Mouse (Mus musculus) monocyte, adult 5-6 weeks (primary cell): ENCODE data around the gene Bub1b. TPM values are rescaled to one million over a fixed set of nuclear protein-coding genes. Genes with fewer than 3 reads are reported as not detected.

ENCODE experiments used
- ATAC-seq: fragments of 153-309, 156-312 bp; replicated peaks from 2 replicates; pipeline ENCODE4 v1.8.0; 2017; ENCODE audit warnings: mild to moderate bottlenecking; ENCODE audit not compliant: low TSS enrichment, insufficient number of reproducible peaks, severe bottlenecking, poor library complexity, low FRiP score
- total RNA-seq: library from RNA; stranded (forward); fragments of 200-1000, 200-491, 200-594 nt; gene quantifications from 3 replicates; pipeline ENCODE4 v1.2.3, GENCODE M21; 2017

Bub1b gene
- 9.5 to 15.1 TPM (median 11.3 TPM) in 3 replicates for total RNA-seq

DNA sequence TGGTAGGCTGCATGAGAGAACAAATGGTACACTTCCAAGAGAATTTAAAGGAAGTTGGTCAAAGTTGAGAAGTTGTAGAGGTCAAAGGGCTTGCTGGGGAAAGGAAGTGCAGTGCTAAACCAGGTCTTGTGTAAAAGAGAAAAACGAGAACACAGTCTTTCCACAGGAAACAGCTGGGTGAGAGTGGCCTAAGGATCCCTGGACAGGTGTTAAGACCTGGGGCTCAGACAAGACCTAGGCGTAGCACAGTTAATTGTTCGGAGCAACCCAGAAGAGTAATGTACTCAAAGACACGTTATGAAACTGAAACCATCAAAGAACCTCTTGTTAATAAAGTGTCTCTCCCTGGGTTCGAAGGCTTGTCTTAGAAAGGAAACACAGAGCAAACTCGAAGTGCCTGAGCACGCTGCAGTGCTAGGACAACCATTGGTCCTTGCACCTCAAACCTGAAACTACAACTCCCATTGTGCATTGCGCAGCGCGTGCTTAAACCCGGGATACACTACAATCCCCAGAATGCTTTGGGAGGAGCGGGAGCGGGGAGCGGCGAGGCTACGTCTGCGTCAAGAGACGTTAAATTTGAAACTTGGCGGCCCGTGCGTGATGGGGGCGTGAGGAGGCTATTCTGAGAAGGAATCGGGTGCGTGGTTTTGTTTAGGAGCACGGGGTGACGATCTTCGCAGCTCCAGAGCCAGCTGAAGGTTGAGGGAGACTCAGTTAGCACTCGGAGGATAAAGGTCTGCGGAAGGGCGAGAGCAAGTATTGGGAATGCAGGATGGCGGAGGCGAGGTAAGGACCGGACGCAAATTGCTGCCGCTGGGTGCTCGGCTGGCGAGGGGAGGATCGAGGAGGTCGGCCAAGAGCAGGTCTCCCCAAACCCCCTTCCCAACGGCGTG lies at the start of gene Bub1b:
TSS of gene Bub1b (plus strand) at position 539 of the 896 bp plus-strand sequence.
- ATAC-seq: peak; percentile 94

GRCm38 (mm10) chr2:118548421-118549221 lies 49.4 kb upstream of the Bub1b start:
- no peak for ATAC-seq

DNA sequence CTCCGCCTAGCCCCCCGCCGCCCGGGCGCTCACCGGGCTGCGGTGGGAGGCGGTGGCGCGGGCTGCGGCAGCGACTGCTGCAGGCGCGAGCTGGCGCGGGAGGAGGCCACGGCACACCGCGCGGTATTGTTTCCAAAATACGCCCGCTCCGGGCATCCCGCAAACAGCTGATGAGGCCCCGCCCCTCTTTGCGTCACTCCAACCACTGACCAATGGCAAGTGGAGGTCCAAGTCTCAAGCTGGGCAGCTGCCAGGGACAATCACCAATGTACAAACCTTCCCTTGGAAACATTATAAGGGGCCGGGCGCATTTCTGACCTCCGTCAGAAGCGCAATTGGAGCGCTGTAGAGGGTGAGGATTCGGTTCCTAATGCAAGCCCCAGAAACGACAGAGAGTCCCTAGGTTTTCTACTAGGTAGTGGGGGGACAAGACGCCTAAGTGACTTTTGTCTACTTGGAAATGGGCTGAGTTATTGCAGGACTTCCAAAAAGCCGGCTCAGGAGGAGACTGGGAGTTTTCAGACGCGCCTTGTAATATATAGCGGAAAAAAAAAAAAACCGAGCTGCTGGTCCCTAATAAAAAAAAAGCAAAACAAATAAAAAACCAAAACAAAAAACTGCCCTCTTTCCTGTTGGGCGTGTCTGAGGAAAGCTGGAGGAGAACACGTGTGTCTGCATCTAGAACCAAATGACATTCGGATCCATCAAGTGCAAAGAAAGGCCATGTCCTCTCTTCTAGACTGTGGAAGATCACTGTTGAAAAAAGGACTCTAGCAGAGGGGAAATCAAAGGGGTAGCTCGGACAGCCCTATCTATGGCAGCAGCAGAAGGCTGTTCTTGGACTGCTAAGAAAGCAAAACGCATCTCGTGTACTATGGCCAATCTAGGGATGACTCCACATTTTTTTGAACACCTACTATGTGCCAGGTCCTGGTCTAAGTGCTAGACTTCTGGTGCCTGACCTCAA lies 48.2 kb upstream of the Bub1b start, which contains the start of gene Bmf:
TSS of gene Bmf (minus strand) at position 181 of the 967 bp plus-strand sequence.
- ATAC-seq: peak; percentile 82

GRCm38 (mm10) chr2:118551606-118552005 lies 46.4 kb upstream of the Bub1b start:
- no peak for ATAC-seq

DNA sequence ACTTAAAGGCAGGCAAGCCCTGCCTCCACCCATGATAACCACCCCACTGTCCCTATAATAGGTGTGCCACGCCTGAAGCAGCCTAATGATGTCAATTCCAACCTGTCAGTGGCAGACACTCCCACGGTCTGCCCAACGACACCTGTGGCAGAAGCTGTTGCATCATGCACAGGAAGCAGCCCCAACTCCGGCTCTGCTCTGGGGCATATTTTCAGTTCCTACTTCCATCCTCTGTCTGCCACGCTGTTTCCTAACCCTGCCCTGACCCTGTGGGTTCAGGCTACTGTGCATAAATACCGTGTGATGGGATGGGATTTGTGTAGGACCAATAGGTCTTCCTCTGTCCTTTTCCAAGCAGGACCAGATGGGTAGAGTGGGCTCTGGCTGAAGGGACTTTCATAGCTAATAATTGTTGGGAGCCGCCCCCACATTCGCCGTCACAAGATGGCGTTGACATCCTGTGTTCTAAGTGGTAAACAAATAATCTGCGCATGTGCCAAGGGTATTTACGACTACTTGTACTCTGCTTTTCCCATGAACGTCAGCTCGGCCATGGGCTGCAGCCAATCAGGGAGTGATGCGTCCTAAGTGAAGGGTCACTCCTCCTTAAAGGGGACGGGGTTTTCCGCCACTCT lies 43.5 kb upstream of the Bub1b start:
- peak; percentile 79 for ATAC-seq

DNA sequence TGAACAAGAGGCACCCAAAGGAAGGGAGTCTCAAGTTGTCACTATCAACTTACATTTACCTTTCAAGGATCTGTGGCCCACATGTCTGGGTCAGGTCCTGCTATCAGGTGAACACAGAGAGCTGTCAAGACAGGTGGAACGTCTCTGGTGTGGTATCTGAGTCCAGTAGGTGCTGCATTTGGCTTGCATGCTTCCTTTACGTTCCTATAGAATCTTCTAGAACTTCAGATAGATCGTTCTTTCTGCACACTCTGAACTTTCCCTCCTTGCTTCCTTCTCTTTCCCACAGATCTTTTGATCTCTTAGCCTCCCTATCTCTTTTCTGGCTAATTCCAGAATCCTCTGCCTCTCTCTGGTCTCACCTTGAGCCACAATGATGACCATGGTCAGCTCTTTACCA lies 39.6 kb upstream of the Bub1b start:
- no peak for ATAC-seq

- peak; percentile 81 for ATAC-seq
Measured at GRCm38 (mm10) chr2:118562015-118562414, 36.0 kb upstream of the Bub1b start.

DNA sequence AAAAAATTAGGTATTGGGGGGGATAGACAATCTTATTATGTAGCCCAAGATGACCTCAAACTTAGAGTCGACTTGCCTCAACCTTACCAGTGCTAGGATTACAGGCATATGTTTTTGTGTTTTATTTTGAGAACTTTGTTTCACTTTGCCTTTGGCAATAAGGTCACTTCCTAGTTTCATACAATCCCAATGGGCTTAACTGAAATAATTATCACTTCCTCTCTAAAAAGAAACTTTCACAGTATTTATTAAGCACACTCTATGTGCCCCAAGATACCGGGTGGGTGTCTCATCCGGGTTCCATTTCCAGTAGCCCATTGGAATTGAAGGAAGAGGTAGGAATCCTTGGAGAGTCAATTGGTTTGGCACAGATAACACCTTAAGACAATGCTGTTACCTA lies 35.6 kb upstream of the Bub1b start:
- peak; percentile 76 for ATAC-seq

- peak; percentile 75 for ATAC-seq
Measured at GRCm38 (mm10) chr2:118567179-118567578, 30.8 kb upstream of the Bub1b start.

- no peak for ATAC-seq
Measured at GRCm38 (mm10) chr2:118570939-118571338, 27.1 kb upstream of the Bub1b start.

DNA sequence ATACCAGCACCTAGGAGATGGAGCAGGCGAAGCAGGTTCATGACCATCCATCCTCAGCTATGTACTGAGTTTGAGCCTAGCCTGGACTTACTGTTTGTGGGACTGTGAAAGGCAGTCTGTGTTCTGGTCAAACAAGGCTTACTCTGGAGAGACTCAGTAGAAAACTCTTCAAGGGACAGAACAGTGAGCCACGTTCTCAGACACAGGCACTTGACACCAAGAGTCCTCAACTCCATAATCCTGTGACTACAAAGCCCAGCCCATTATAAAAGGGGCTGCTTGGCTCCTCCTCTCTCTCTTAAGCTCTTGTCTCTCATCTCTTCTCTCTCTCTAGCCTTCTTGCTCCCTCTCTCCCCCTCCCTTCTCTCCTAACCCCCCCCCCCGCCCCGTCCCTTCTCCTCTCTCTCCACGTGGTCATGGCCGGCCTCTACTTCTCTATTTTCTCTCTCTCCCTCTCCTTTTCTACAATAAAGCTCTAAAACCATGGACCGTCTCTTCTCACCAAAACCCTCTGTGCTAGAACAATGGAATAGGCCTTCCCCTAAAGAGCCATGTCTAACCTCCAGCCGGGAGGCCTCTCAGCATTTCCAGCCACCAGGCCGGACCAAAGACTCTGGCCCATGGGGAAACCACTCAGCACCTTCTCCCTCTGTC lies 25.7 kb upstream of the Bub1b start:
- ATAC-seq: no peak

GRCm38 (mm10) chr2:118573135-118573534 lies 24.9 kb upstream of the Bub1b start:
- ATAC-seq: no peak

GRCm38 (mm10) chr2:118586013-118586412 lies 12.0 kb upstream of the Bub1b start:
- no peak for ATAC-seq

- ATAC-seq: no peak
Measured at GRCm38 (mm10) chr2:118587686-118588085, 10.3 kb upstream of the Bub1b start.

- ATAC-seq: no peak
Measured at GRCm38 (mm10) chr2:118591083-118591482, 6.9 kb upstream of the Bub1b start.

DNA sequence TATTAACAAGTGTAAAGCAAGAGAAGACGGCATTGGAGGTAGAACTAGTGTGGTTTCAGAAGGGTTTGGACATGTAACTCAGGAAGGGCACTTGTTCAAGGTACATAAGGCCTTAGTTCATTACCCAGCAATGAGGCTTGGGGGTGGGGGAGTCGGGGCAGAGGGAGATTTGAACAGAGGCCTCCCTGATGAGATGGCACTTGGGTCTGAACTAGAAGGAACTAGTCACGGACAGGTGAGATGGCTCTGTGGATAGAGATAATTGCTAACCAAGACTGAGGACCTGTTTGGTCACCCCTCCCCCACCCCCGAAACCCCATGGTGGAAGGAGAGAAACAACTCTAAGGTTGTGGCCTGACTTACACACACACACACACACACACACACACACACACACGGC lies 1.1 kb downstream of the Bub1b start:
- ATAC-seq: no peak

GRCm38 (mm10) chr2:118601599-118602263 lies 3.7 kb downstream of the Bub1b start:
- peak; percentile 52 for ATAC-seq
